ENCODE assay signal across 8 mouse cellular contexts in genomic region chr4:130048203-130048479, GRCm38 (mm10). TPM values are rescaled to one million over a fixed set of nuclear protein-coding genes. Genes with fewer than 3 reads are reported as not detected.
DNase-seq lines count a peak whose midpoint lies in the region; ATAC-seq and TF ChIP-seq lines count a peak whose summit lies in the region.

No protein-coding gene starts in this region.

- TF ChIP-seq CTCF in left cerebral cortex, adult 2 months (IDR thresholded peaks at IDR 0.05), result no peak
- no peak for TF ChIP-seq CTCF in olfactory bulb, adult 2 months (IDR thresholded peaks at IDR 0.05; ENCODE audit: insufficient read depth, low read depth, low read length)

- intact Hi-C loops in left cerebral cortex, adult 2 months (cut with DNase I), result no loop called here
- intact Hi-C loops in left cerebral cortex, postnatal 25 days (cut with DNase I), result no loop called here

- H3K4me3 ChIP-seq in left cerebral cortex, adult 2 months, result peak overlapping the region; percentile 47
- H3K4me3 ChIP-seq in embryonic facial prominence, embryonic 15.5 days (replicated peaks), result peak overlapping the region; percentile 54
- peak overlapping the region; percentile 42 for H3K4me3 ChIP-seq in limb, embryonic 11.5 days (ENCODE audit: low read depth, low read length)
- peak overlapping the region; percentile 34; the same call in 1 of the 2 replicates for H3K4me3 ChIP-seq in olfactory bulb, adult 2 months (ENCODE audit: insufficient read depth, low read depth, low read length)

- no peaks in the 10 kb centered on the region for H3K9me3 ChIP-seq in embryonic facial prominence, embryonic 15.5 days (replicated peaks)
- H3K9me3 ChIP-seq in limb, embryonic 11.5 days (ENCODE audit: control insufficient read depth, low read length), result no peaks in the 10 kb centered on the region; the same call in 1 of the 2 replicates

- H3K4me2 ChIP-seq in embryonic facial prominence, embryonic 15.5 days (replicated peaks), result peak overlapping the region; percentile 72
- H3K4me2 ChIP-seq in limb, embryonic 11.5 days (ENCODE audit: low read depth, severe bottlenecking), result peak overlapping the region; percentile 80

- no peak for TF ChIP-seq POLR2A in olfactory bulb, adult 2 months (IDR thresholded peaks at IDR 0.05; ENCODE audit: insufficient read depth, low read depth, low read length)

- peaks cover 81% of the 10 kb centered on the region for H3K4me1 ChIP-seq in embryonic facial prominence, embryonic 15.5 days
- H3K4me1 ChIP-seq in limb, embryonic 11.5 days (ENCODE audit: control insufficient read depth, insufficient read depth, low read length), result peaks cover 39% of the 10 kb centered on the region
- H3K4me1 ChIP-seq in olfactory bulb, adult 2 months (ENCODE audit: control insufficient read depth, insufficient read depth, low read length), result peaks cover 37% of the 10 kb centered on the region

- H3K27me3 ChIP-seq in embryonic facial prominence, embryonic 15.5 days, result no peaks in the 10 kb centered on the region
- H3K27me3 ChIP-seq in limb, embryonic 11.5 days (ENCODE audit: control insufficient read depth, insufficient read depth, low read length), result no peaks in the 10 kb centered on the region

- no peak for DNase-seq in left cerebral cortex, adult 2 months (ENCODE audit: extremely low spot score in 1 of 2, low spot score in 2 of 2)
- DNase-seq in left cerebral cortex, postnatal 25 days (ENCODE audit: low spot score in 2 of 2), result no peak
- DNase-seq in limb, embryonic 11.5 days (ENCODE audit: low spot score), result no peak
- DNase-seq in yolk sac, embryonic 10.5 days (ENCODE audit: low spot score), result no peak
- DNase-seq in urinary bladder, postnatal 36 days (ENCODE audit: low spot score in 2 of 2), result no peak

- peak overlapping the region; percentile 54 for H3K9ac ChIP-seq in embryonic facial prominence, embryonic 15.5 days
- peak overlapping the region; percentile 86 for H3K9ac ChIP-seq in limb, embryonic 11.5 days (ENCODE audit: low read length)

- H3K36me3 ChIP-seq in embryonic facial prominence, embryonic 15.5 days, result peaks cover 17% of the 10 kb centered on the region
- H3K36me3 ChIP-seq in limb, embryonic 11.5 days (ENCODE audit: control insufficient read depth, insufficient read depth, low read length), result no peaks in the 10 kb centered on the region

- H3K27ac ChIP-seq in left cerebral cortex, adult 2 months, result no peak overlapping the region; the same call in 1 of the 2 replicates
- peak overlapping the region; percentile 98 for H3K27ac ChIP-seq in embryonic facial prominence, embryonic 15.5 days (replicated peaks)
- peak overlapping the region; percentile 95; the same call in 1 of the 2 replicates for H3K27ac ChIP-seq in limb, embryonic 11.5 days (replicated peaks; ENCODE audit: low read depth, low read length)
- no peak overlapping the region for H3K27ac ChIP-seq in olfactory bulb, adult 2 months (ENCODE audit: insufficient read depth, low read depth, low read length)

- WGBS in embryonic facial prominence, embryonic 15.5 days, result 23% methylated on average over 4 of the region's 4 CpGs
- WGBS in limb, embryonic 11.5 days, result 32% methylated on average over 4 of the region's 4 CpGs
- 48% methylated on average over 4 of the region's 4 CpGs for WGBS in olfactory bulb, adult 2 months

- no peak for ATAC-seq in embryonic facial prominence, embryonic 15.5 days (ENCODE audit: insufficient number of reproducible peaks, low FRiP score, low TSS enrichment, low read depth)
- no peak for ATAC-seq in limb, embryonic 11.5 days (ENCODE audit: insufficient number of reproducible peaks, low FRiP score, low TSS enrichment, low read depth)
- ATAC-seq in megakaryocyte-erythroid progenitor cell, adult 5-6 weeks (replicated peaks; ENCODE audit: low FRiP score, low TSS enrichment, poor library complexity, severe bottlenecking), result no peak

RNA-seq across cellular contexts. Expression of gene Col16a1, which starts 0.5 kb away (rescaled TPM):
- total RNA-seq in left cerebral cortex, adult 2 months (2021), result 10 to 100 TPM; 16.2 to 20.1 TPM
- total RNA-seq in left cerebral cortex, postnatal 25 days (2021), result 10 to 100 TPM; 15.1 to 15.7 TPM
- 183 and 190 TPM in 2 replicates for polyA plus RNA-seq in embryonic facial prominence, embryonic 15.5 days (2015; fragmentation: Nextera tagmentation; extraction: Ambion mirVana)
- 8.1 and 8.2 TPM in 2 replicates for polyA plus RNA-seq in limb, embryonic 11.5 days (2014; fragmentation: Nextera tagmentation; extraction: Ambion mirVana)
- not detected in 2 replicates for polyA plus RNA-seq in olfactory bulb, adult 2 months (2012; ENCODE audit: insufficient read depth, insufficient read length, low replicate concordance, missing spikeins)
- 7.1 TPM in 1 of 2 replicates, not detected in the other for total RNA-seq in megakaryocyte-erythroid progenitor cell, adult 5-6 weeks (2014; fragmentation: Nextera tagmentation)
- total RNA-seq in megakaryocyte-erythroid progenitor cell, adult 5-6 weeks (2017), result 0.52 and 9.1 TPM in 2 replicates

RNA-seq across cellular contexts. Expression of gene Pef1, which starts 54.2 kb away (rescaled TPM):
- 10 to 100 TPM; 65.6 to 81.3 TPM for total RNA-seq in left cerebral cortex, adult 2 months (2021)
- total RNA-seq in left cerebral cortex, postnatal 25 days (2021), result 10 to 100 TPM; 65.8 to 66.9 TPM
- 68.6 and 71.0 TPM in 2 replicates for polyA plus RNA-seq in embryonic facial prominence, embryonic 15.5 days (2015; fragmentation: Nextera tagmentation; extraction: Ambion mirVana)
- 69.0 and 76.5 TPM in 2 replicates for polyA plus RNA-seq in limb, embryonic 11.5 days (2014; fragmentation: Nextera tagmentation; extraction: Ambion mirVana)
- polyA plus RNA-seq in olfactory bulb, adult 2 months (2012; ENCODE audit: insufficient read depth, insufficient read length, low replicate concordance, missing spikeins), result not detected in 2 replicates
- total RNA-seq in megakaryocyte-erythroid progenitor cell, adult 5-6 weeks (2014; fragmentation: Nextera tagmentation), result 27.0 and 57.4 TPM in 2 replicates
- 8.8 and 15.2 TPM in 2 replicates for total RNA-seq in megakaryocyte-erythroid progenitor cell, adult 5-6 weeks (2017)

Comparison
In these comparisons a context has a peak if more than half of its experiments do, and no peak if none do; other contexts are left out.
1. H3K27ac ChIP-seq: peak in embryonic facial prominence, embryonic 15.5 days (single experiment) and limb, embryonic 11.5 days (single experiment); none in left cerebral cortex, adult 2 months (single experiment) and olfactory bulb, adult 2 months (single experiment).
2. Peak in every context shown above with its lines, with median percentiles within 50 percentile points of each other: H3K4me3 ChIP-seq.